Mouse (Mus musculus): ENCODE results near the gene Rarres2. TPM values are rescaled to one million over a fixed set of nuclear protein-coding genes. Genes with fewer than 3 reads are reported as not detected.
A peak's percentile ranks its signal among the peaks of the same experiment; 100 is the strongest.

The Rarres2 gene
- polyA plus RNA-seq, 1 experiment from 2014 or later = 3.6 TPM

- H3K27ac ChIP-seq (replicated peaks; ENCODE audit: low read depth, low read length) = no peak overlapping the region
- peaks cover under 1% of the 10 kb centered on the region; the same call in 1 of the 2 replicates for H3K9me3 ChIP-seq (ENCODE audit: control insufficient read depth, low read length)
- 94% methylated on average over 3 of the region's 3 CpGs for WGBS
- H3K4me2 ChIP-seq (ENCODE audit: low read length) = no peak overlapping the region
- H3K4me3 ChIP-seq (replicated peaks; ENCODE audit: low read depth, low read length) = no peak overlapping the region
- no peaks in the 10 kb centered on the region for H3K27me3 ChIP-seq (ENCODE audit: control insufficient read depth, insufficient read depth, low read length)
- ATAC-seq (ENCODE audit: low FRiP score, low TSS enrichment) (no peak), DNase-seq (no peak)
- H3K9ac ChIP-seq (replicated peaks; ENCODE audit: low read length) = no peak overlapping the region
- H3K36me3 ChIP-seq (ENCODE audit: control insufficient read depth, insufficient read depth, low read length) = peaks cover 7% of the 10 kb centered on the region
- peaks cover 16% of the 10 kb centered on the region for H3K4me1 ChIP-seq (ENCODE audit: control insufficient read depth, insufficient read depth, low read length)
Observed at GRCm38 (mm10) chr6:48591221-48591845, 18.7 kb upstream of the Rarres2 start.

- Histone ChIP-seq H3K36me3 (ENCODE audit: control insufficient read depth, insufficient read depth, low read length) (no peaks in the 10 kb centered on the region), H3K4me3 (replicated peaks; ENCODE audit: low read depth, low read length) (no peak within 1 kb of the TSS), H3K9me3 (ENCODE audit: control insufficient read depth, low read length) (no peaks in the 10 kb centered on the region), H3K9ac (replicated peaks; ENCODE audit: low read length) (no peak within 1 kb of the TSS), H3K4me2 (ENCODE audit: low read length) (no peak within 1 kb of the TSS), H3K4me1 (ENCODE audit: control insufficient read depth, insufficient read depth, low read length) (0 out of 2 replicates have a peak, but pooled peaks cover 6% of the 10 kb centered on the region), H3K27ac (replicated peaks; ENCODE audit: low read depth, low read length) (no peak within 1 kb of the TSS), H3K27me3 (ENCODE audit: control insufficient read depth, insufficient read depth, low read length) (no peaks in the 10 kb centered on the region)
- WGBS = 76% methylated on average over 6 of the region's 6 CpGs
- DNase-seq = no peak
- no peak for ATAC-seq (ENCODE audit: low FRiP score, low TSS enrichment)
Observed at GRCm38 (mm10) chr6:48589194-48589750, 16.7 kb upstream of the Rarres2 start, which contains the start of gene Gm45021. TSS of gene Gm45021 (plus strand) at chr6:48589610.

- H3K4me3 ChIP-seq (replicated peaks; ENCODE audit: low read depth, low read length) = no peak overlapping the region
- no peaks in the 10 kb centered on the region for H3K36me3 ChIP-seq (ENCODE audit: control insufficient read depth, insufficient read depth, low read length)
- 72% methylated on average over 3 of the region's 3 CpGs for WGBS
- ATAC-seq (ENCODE audit: low FRiP score, low TSS enrichment) (no peak), DNase-seq (peak; percentile 92)
- H3K9me3 ChIP-seq (ENCODE audit: control insufficient read depth, low read length) = no peaks in the 10 kb centered on the region
- no peak overlapping the region for H3K4me2 ChIP-seq (ENCODE audit: low read length)
- no peak overlapping the region for H3K9ac ChIP-seq (replicated peaks; ENCODE audit: low read length)
- H3K27ac ChIP-seq (replicated peaks; ENCODE audit: low read depth, low read length) = no peak overlapping the region
- no peaks in the 10 kb centered on the region for H3K4me1 ChIP-seq (ENCODE audit: control insufficient read depth, insufficient read depth, low read length)
- H3K27me3 ChIP-seq (ENCODE audit: control insufficient read depth, insufficient read depth, low read length) = no peaks in the 10 kb centered on the region
Observed at GRCm38 (mm10) chr6:48582037-48582436, 9.4 kb upstream of the Rarres2 start.

GRCm38 (mm10) chr6:48581257-48581656, 8.7 kb upstream of the Rarres2 start:
- DNase-seq (no peak), ATAC-seq (ENCODE audit: low FRiP score, low TSS enrichment) (no peak)
- H3K27ac ChIP-seq (replicated peaks; ENCODE audit: low read depth, low read length) = no peak overlapping the region
- no peaks in the 10 kb centered on the region for H3K27me3 ChIP-seq (ENCODE audit: control insufficient read depth, insufficient read depth, low read length)
- H3K4me1 ChIP-seq (ENCODE audit: control insufficient read depth, insufficient read depth, low read length) = no peaks in the 10 kb centered on the region
- no peak overlapping the region for H3K4me3 ChIP-seq (replicated peaks; ENCODE audit: low read depth, low read length)
- H3K36me3 ChIP-seq (ENCODE audit: control insufficient read depth, insufficient read depth, low read length) = no peaks in the 10 kb centered on the region
- no peak overlapping the region for H3K4me2 ChIP-seq (ENCODE audit: low read length)
- no peaks in the 10 kb centered on the region for H3K9me3 ChIP-seq (ENCODE audit: control insufficient read depth, low read length)
- H3K9ac ChIP-seq (replicated peaks; ENCODE audit: low read length) = no peak overlapping the region
- WGBS = 17% methylated on average over 3 of the region's 3 CpGs

GRCm38 (mm10) chr6:48579215-48579648, 6.6 kb upstream of the Rarres2 start:
- H3K4me2 ChIP-seq (ENCODE audit: low read length) = no peak overlapping the region
- no peak for DNase-seq
- H3K4me3 ChIP-seq (replicated peaks; ENCODE audit: low read depth, low read length) = no peak overlapping the region
- no peak overlapping the region for H3K27ac ChIP-seq (replicated peaks; ENCODE audit: low read depth, low read length)
- H3K27me3 ChIP-seq (ENCODE audit: control insufficient read depth, insufficient read depth, low read length) = no peaks in the 10 kb centered on the region
- no peaks in the 10 kb centered on the region for H3K4me1 ChIP-seq (ENCODE audit: control insufficient read depth, insufficient read depth, low read length)
- no peaks in the 10 kb centered on the region for H3K36me3 ChIP-seq (ENCODE audit: control insufficient read depth, insufficient read depth, low read length)
- H3K9ac ChIP-seq (replicated peaks; ENCODE audit: low read length) = no peak overlapping the region
- no peaks in the 10 kb centered on the region for H3K9me3 ChIP-seq (ENCODE audit: control insufficient read depth, low read length)
- WGBS = 47% methylated on average over 5 of the region's 5 CpGs
- ATAC-seq (ENCODE audit: low FRiP score, low TSS enrichment) = no peak

- H3K4me1 ChIP-seq (ENCODE audit: control insufficient read depth, insufficient read depth, low read length) = no peaks in the 10 kb centered on the region
- 70% methylated on average over 5 of the region's 5 CpGs for WGBS
- no peak overlapping the region for H3K9ac ChIP-seq (replicated peaks; ENCODE audit: low read length)
- no peak overlapping the region for H3K4me2 ChIP-seq (ENCODE audit: low read length)
- ATAC-seq (ENCODE audit: low FRiP score, low TSS enrichment) (no peak), DNase-seq (no peak)
- H3K36me3 ChIP-seq (ENCODE audit: control insufficient read depth, insufficient read depth, low read length) = no peaks in the 10 kb centered on the region
- no peak overlapping the region for H3K4me3 ChIP-seq (replicated peaks; ENCODE audit: low read depth, low read length)
- H3K27ac ChIP-seq (replicated peaks; ENCODE audit: low read depth, low read length) = no peak overlapping the region
- H3K9me3 ChIP-seq (ENCODE audit: control insufficient read depth, low read length) = no peaks in the 10 kb centered on the region
- no peaks in the 10 kb centered on the region for H3K27me3 ChIP-seq (ENCODE audit: control insufficient read depth, insufficient read depth, low read length)
Observed at GRCm38 (mm10) chr6:48578736-48579135, 6.1 kb upstream of the Rarres2 start.

- WGBS = 92% methylated on average over 3 of the region's 3 CpGs
Observed at GRCm38 (mm10) chr6:48573981-48574380, 1.4 kb upstream of the Rarres2 start.

GRCm38 (mm10) chr6:48573280-48573679, 691 bp upstream of the Rarres2 start:
- WGBS = 74% methylated on average over 10 of the region's 10 CpGs
- Histone ChIP-seq H3K4me1 (ENCODE audit: control insufficient read depth, insufficient read depth, low read length) (no peaks in the 10 kb centered on the region), H3K36me3 (ENCODE audit: control insufficient read depth, insufficient read depth, low read length) (peaks cover 9% of the 10 kb centered on the region; the same call in 1 of the 2 replicates), H3K9ac (replicated peaks; ENCODE audit: low read length) (no peak overlapping the region), H3K27ac (replicated peaks; ENCODE audit: low read depth, low read length) (no peak overlapping the region), H3K4me3 (replicated peaks; ENCODE audit: low read depth, low read length) (no peak overlapping the region), H3K4me2 (ENCODE audit: low read length) (no peak overlapping the region), H3K9me3 (ENCODE audit: control insufficient read depth, low read length) (no peaks in the 10 kb centered on the region), H3K27me3 (ENCODE audit: control insufficient read depth, insufficient read depth, low read length) (no peaks in the 10 kb centered on the region)
- ATAC-seq (ENCODE audit: low FRiP score, low TSS enrichment) (no peak), DNase-seq (no peak)

More at GRCm38 (mm10) chr6:48573981-48574380, 1.4 kb upstream of the Rarres2 start:
- Histone ChIP-seq H3K4me2 (ENCODE audit: low read length) (no peak overlapping the region), H3K36me3 (ENCODE audit: control insufficient read depth, insufficient read depth, low read length) (peaks cover 3% of the 10 kb centered on the region; the same call in 1 of the 2 replicates), H3K27me3 (ENCODE audit: control insufficient read depth, insufficient read depth, low read length) (no peaks in the 10 kb centered on the region), H3K4me3 (replicated peaks; ENCODE audit: low read depth, low read length) (no peak overlapping the region), H3K4me1 (ENCODE audit: control insufficient read depth, insufficient read depth, low read length) (no peaks in the 10 kb centered on the region), H3K9ac (replicated peaks; ENCODE audit: low read length) (no peak overlapping the region), H3K27ac (replicated peaks; ENCODE audit: low read depth, low read length) (no peak overlapping the region), H3K9me3 (ENCODE audit: control insufficient read depth, low read length) (no peaks in the 10 kb centered on the region)
- ATAC-seq (ENCODE audit: low FRiP score, low TSS enrichment) (no peak), DNase-seq (no peak)

GRCm38 (mm10) chr6:48572014-48572413, 575 bp downstream of the Rarres2 start:
- no peak for DNase-seq
- no peak for ATAC-seq (ENCODE audit: low FRiP score, low TSS enrichment)
- no peak overlapping the region for H3K9ac ChIP-seq (replicated peaks; ENCODE audit: low read length)
- no peaks in the 10 kb centered on the region for H3K9me3 ChIP-seq (ENCODE audit: control insufficient read depth, low read length)
- WGBS = 97% methylated on average over 5 of the region's 5 CpGs
- no peaks in the 10 kb centered on the region for H3K4me1 ChIP-seq (ENCODE audit: control insufficient read depth, insufficient read depth, low read length)
- no peak overlapping the region for H3K27ac ChIP-seq (replicated peaks; ENCODE audit: low read depth, low read length)
- peaks cover 12% of the 10 kb centered on the region; the same call in 1 of the 2 replicates for H3K36me3 ChIP-seq (ENCODE audit: control insufficient read depth, insufficient read depth, low read length)
- H3K4me2 ChIP-seq (ENCODE audit: low read length) = no peak overlapping the region
- H3K27me3 ChIP-seq (ENCODE audit: control insufficient read depth, insufficient read depth, low read length) = no peaks in the 10 kb centered on the region
- H3K4me3 ChIP-seq (replicated peaks; ENCODE audit: low read depth, low read length) = no peak overlapping the region

Data from midbrain, embryonic 14.5 days (tissue).